Mouse (Mus musculus): ENCODE measurements around the gene Zscan25. TPM values are rescaled to one million over a fixed set of nuclear protein-coding genes. Genes with fewer than 3 reads are reported as not detected.
"Not testable (repeated sequence)": the region's sequence is repeated elsewhere in the genome, so short reads cannot be mapped to it uniquely, and the experiment has no call there.

The Zscan25 gene
- total and polyA plus RNA-seq, 2 experiments from 2014 or later = 0.48 to 27.4 TPM

- peak; percentile 1; the same call in 1 of the 2 replicates for ATAC-seq
- no peak for TF ChIP-seq CTCF (IDR thresholded peaks at IDR 0.05; ENCODE audit: low read depth)
- Histone ChIP-seq H3K36me3 (ENCODE audit: insufficient read depth) (peaks cover 15% of the 10 kb centered on the region), H3K27ac (ENCODE audit: low read depth, low read length) (no peak overlapping the region), H3K4me1 (ENCODE audit: insufficient read depth) (0 out of 2 replicates have a peak, but pooled peaks cover 8% of the 10 kb centered on the region), H3K4me2 (ENCODE audit: low read depth) (peak overlapping the region; percentile 74), H3K9ac (no peak overlapping the region), H3K27me3 (ENCODE audit: insufficient read depth, low read length) (no peaks in the 10 kb centered on the region), H3K9me3 (ENCODE audit: low read length) (no peaks in the 10 kb centered on the region), H3K4me3 (ENCODE audit: low read depth, low read length) (peak overlapping the region; percentile 66)
- DNase-seq = no peak
- 94% methylated on average over 2 of the region's 2 CpGs for whole genome bisulfite sequencing
Observed at GRCm38 (mm10) chr5:145279948-145280347, 352 bp upstream of the Zscan25 start.

GRCm38 (mm10) chr5:145288382-145288781, 8.1 kb downstream of the Zscan25 start:
- Histone ChIP-seq H3K9ac (no peak overlapping the region), H3K4me1 (ENCODE audit: insufficient read depth) (no peaks in the 10 kb centered on the region), H3K4me2 (ENCODE audit: low read depth) (no peak overlapping the region), H3K27ac (ENCODE audit: low read depth, low read length) (no peak overlapping the region), H3K4me3 (ENCODE audit: low read depth, low read length) (no peak overlapping the region), H3K36me3 (ENCODE audit: insufficient read depth) (peaks cover 87% of the 10 kb centered on the region), H3K9me3 (ENCODE audit: low read length) (no peaks in the 10 kb centered on the region), H3K27me3 (ENCODE audit: insufficient read depth, low read length) (no peaks in the 10 kb centered on the region)
- DNase-seq = no peak
- no peak for TF ChIP-seq CTCF (IDR thresholded peaks at IDR 0.05; ENCODE audit: low read depth)
- WGBS = 93% methylated on average over 5 of the region's 5 CpGs
- ATAC-seq = no peak

GRCm38 (mm10) chr5:145290697-145291096, 10.4 kb downstream of the Zscan25 start:
- ATAC-seq = no peak
- no peak overlapping the region for H3K4me2 ChIP-seq (ENCODE audit: low read depth)
- H3K36me3 ChIP-seq (ENCODE audit: insufficient read depth) = peaks cover 69% of the 10 kb centered on the region

GRCm38 (mm10) chr5:145292398-145292797, 12.1 kb downstream of the Zscan25 start:
- no peak overlapping the region for H3K4me2 ChIP-seq (ENCODE audit: low read depth)
- no peaks in the 10 kb centered on the region for H3K4me1 ChIP-seq (ENCODE audit: insufficient read depth)
- H3K27ac ChIP-seq (ENCODE audit: low read depth, low read length) = no peak overlapping the region
- ATAC-seq (no peak), DNase-seq (no peak)
- no peaks in the 10 kb centered on the region for H3K27me3 ChIP-seq (ENCODE audit: insufficient read depth, low read length)
- TF ChIP-seq CTCF (IDR thresholded peaks at IDR 0.05; ENCODE audit: low read depth) = no peak
- no peak overlapping the region for H3K9ac ChIP-seq
- H3K9me3 ChIP-seq (ENCODE audit: low read length) = no peaks in the 10 kb centered on the region
- H3K4me3 ChIP-seq (ENCODE audit: low read depth, low read length) = no peak overlapping the region
- 95% methylated on average over 6 of the region's 6 CpGs for WGBS
- peaks cover 56% of the 10 kb centered on the region for H3K36me3 ChIP-seq (ENCODE audit: insufficient read depth)

More at GRCm38 (mm10) chr5:145290697-145291096, 10.4 kb downstream of the Zscan25 start:
- no peak for DNase-seq
- TF ChIP-seq CTCF (IDR thresholded peaks at IDR 0.05; ENCODE audit: low read depth) = no peak
- Histone ChIP-seq H3K27ac (ENCODE audit: low read depth, low read length) (no peak overlapping the region), H3K4me3 (ENCODE audit: low read depth, low read length) (no peak overlapping the region), H3K27me3 (ENCODE audit: insufficient read depth, low read length) (no peaks in the 10 kb centered on the region), H3K9ac (no peak overlapping the region), H3K4me1 (ENCODE audit: insufficient read depth) (no peaks in the 10 kb centered on the region), H3K9me3 (ENCODE audit: low read length) (no peaks in the 10 kb centered on the region)
- whole genome bisulfite sequencing = 97% methylated on average over 16 of the region's 16 CpGs

- no peaks in the 10 kb centered on the region for H3K4me1 ChIP-seq (ENCODE audit: insufficient read depth)
- DNase-seq (no peak), ATAC-seq (no peak)
- no peaks in the 10 kb centered on the region for H3K36me3 ChIP-seq (ENCODE audit: insufficient read depth)
- H3K9me3 ChIP-seq (ENCODE audit: low read length) = no peaks in the 10 kb centered on the region
- no peaks in the 10 kb centered on the region for H3K27me3 ChIP-seq (ENCODE audit: insufficient read depth, low read length)
- no peak for TF ChIP-seq CTCF (IDR thresholded peaks at IDR 0.05; ENCODE audit: low read depth)
- no peak overlapping the region for H3K9ac ChIP-seq
- no peak overlapping the region for H3K4me2 ChIP-seq (ENCODE audit: low read depth)
- no peak overlapping the region for H3K4me3 ChIP-seq (ENCODE audit: low read depth, low read length)
- no peak overlapping the region for H3K27ac ChIP-seq (ENCODE audit: low read depth, low read length)
Observed at GRCm38 (mm10) chr5:145300469-145300868, 20.2 kb downstream of the Zscan25 start.

GRCm38 (mm10) chr5:145301796-145302195, 21.5 kb downstream of the Zscan25 start:
- H3K4me2 ChIP-seq (ENCODE audit: low read depth); H3K27ac ChIP-seq (ENCODE audit: low read depth, low read length); H3K4me3 ChIP-seq (ENCODE audit: low read depth, low read length); H3K27me3 ChIP-seq (ENCODE audit: insufficient read depth, low read length); H3K9ac ChIP-seq; H3K36me3 ChIP-seq (ENCODE audit: insufficient read depth); ATAC-seq; H3K4me1 ChIP-seq (ENCODE audit: insufficient read depth); H3K9me3 ChIP-seq (ENCODE audit: low read length); DNase-seq: not testable (repeated sequence)
- WGBS = 68% methylated on average over 4 of the region's 4 CpGs

- H3K27ac ChIP-seq (ENCODE audit: low read depth, low read length) = no peak overlapping the region
- TF ChIP-seq CTCF (IDR thresholded peaks at IDR 0.05; ENCODE audit: low read depth) = no peak
- H3K9ac ChIP-seq = no peak overlapping the region
- no peak overlapping the region for H3K4me2 ChIP-seq (ENCODE audit: low read depth)
- ATAC-seq (no peak), DNase-seq (no peak)
- no peaks in the 10 kb centered on the region for H3K9me3 ChIP-seq (ENCODE audit: low read length)
- no peaks in the 10 kb centered on the region for H3K27me3 ChIP-seq (ENCODE audit: insufficient read depth, low read length)
- no peak overlapping the region for H3K4me3 ChIP-seq (ENCODE audit: low read depth, low read length)
- no peaks in the 10 kb centered on the region for H3K4me1 ChIP-seq (ENCODE audit: insufficient read depth)
- H3K36me3 ChIP-seq (ENCODE audit: insufficient read depth) = no peaks in the 10 kb centered on the region
- 78% methylated on average over 1 of the region's 1 CpGs for WGBS
Observed at GRCm38 (mm10) chr5:145302424-145302823, 22.1 kb downstream of the Zscan25 start.

GRCm38 (mm10) chr5:145306953-145307352, 26.7 kb downstream of the Zscan25 start:
- H3K27ac ChIP-seq (ENCODE audit: low read depth, low read length); H3K4me2 ChIP-seq (ENCODE audit: low read depth); H3K36me3 ChIP-seq (ENCODE audit: insufficient read depth); H3K9me3 ChIP-seq (ENCODE audit: low read length); H3K9ac ChIP-seq; H3K27me3 ChIP-seq (ENCODE audit: insufficient read depth, low read length); H3K4me3 ChIP-seq (ENCODE audit: low read depth, low read length); DNase-seq; ATAC-seq; H3K4me1 ChIP-seq (ENCODE audit: insufficient read depth): not testable (repeated sequence)
- 91% methylated on average over 4 of the region's 4 CpGs for WGBS

GRCm38 (mm10) chr5:145307811-145308210, 27.5 kb downstream of the Zscan25 start:
- not testable (repeated sequence) for H3K36me3 ChIP-seq (ENCODE audit: insufficient read depth); H3K4me1 ChIP-seq (ENCODE audit: insufficient read depth); H3K4me3 ChIP-seq (ENCODE audit: low read depth, low read length); H3K9ac ChIP-seq; H3K27me3 ChIP-seq (ENCODE audit: insufficient read depth, low read length); ATAC-seq; H3K9me3 ChIP-seq (ENCODE audit: low read length); H3K27ac ChIP-seq (ENCODE audit: low read depth, low read length); H3K4me2 ChIP-seq (ENCODE audit: low read depth); DNase-seq
- 86% methylated on average over 3 of the region's 3 CpGs for WGBS
